Mouse (Mus musculus): ENCODE measurements around the gene Dennd6b. TPM values are rescaled to one million over a fixed set of nuclear protein-coding genes. Genes with fewer than 3 reads are reported as not detected.
A peak's percentile ranks its signal among the peaks of the same experiment; 100 is the strongest.

Gene Dennd6b
- total RNA-seq, 4 experiments from 2014 or later = 46.2 to 59.3 (median 50.7) TPM

DNA sequence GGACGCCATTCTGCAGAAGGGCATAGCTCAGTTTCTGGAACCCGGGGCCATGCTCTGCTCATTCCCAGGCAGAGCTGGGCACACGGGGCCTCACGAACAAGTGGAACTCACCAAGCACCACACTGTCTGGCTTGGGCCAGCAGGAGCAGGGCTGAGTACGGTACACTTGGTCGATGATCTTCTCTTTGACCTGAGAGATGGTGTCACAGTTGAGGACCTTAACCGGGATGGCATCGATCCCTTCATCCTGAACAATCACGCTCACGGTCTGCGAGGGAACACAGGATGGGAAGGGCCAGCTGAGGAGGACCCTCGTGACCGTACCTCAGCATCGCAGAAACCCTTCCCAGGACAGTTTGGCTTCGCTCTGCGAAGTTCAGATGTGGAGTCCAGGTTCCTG lies 37.8 kb downstream of the Dennd6b start:
- DNase-seq (ENCODE audit: low spot score in 2 of 2) = no peak

DNA sequence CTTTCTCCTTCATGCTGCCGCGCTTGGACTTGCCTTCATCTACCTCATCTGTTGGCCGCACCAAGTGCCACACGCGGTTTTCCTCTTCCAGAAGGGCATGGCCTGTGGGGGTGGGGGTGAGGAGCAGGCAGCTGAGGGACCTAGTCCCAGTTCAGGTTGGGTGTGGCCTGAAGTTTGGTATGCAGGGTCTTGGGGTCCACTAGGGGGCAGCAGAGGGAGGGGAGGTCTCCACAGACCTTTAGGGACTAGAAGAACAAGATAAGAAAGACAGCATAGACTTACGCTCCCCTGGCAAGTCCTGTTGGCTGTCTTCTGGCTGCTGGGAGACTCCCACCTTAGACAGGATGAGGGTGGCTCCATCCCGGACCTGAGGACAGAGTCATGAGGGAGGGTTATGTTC lies 38.3 kb downstream of the Dennd6b start:
- DNase-seq (ENCODE audit: low spot score in 2 of 2) = no peak

DNA sequence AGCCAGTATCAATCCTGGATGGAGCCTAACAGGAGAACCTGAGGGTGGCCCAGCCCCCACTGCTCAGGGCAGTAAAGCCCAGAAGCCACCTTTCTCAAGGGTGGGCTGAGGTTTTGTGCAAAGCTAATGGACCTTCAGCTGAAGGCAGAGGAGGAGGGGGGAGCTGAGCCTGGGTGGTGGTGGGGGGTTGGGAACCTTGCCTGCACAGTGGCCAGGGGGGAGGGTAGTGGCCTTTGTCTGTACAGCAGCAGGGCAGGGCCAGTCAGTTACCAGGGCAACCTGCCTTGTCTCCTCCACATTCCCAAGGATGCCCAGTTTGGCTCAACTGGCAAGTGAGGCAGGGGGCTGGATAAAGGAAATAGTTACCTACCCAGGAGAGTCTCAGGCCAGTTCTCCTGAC lies 44.0 kb downstream of the Dennd6b start:
- DNase-seq (ENCODE audit: low spot score in 2 of 2) = no peak

DNA sequence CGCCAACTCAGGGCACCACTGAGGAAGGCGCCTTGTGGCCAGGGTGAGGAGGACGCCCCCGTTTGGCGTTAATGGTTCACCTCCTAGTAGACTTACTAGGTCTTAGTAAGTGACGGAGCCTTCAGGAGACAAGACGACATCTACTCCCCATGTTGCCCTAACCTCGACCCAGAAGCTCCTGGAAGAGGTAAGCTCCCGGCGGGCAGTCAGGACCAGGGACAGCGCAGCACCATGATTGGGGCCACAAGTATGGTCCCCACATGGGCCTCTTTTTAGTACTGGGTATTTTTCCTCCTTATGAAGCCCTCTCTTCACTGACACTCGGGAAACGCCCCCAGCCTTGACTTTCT lies 46.3 kb downstream of the Dennd6b start:
- no peak for DNase-seq (ENCODE audit: low spot score in 2 of 2)

DNA sequence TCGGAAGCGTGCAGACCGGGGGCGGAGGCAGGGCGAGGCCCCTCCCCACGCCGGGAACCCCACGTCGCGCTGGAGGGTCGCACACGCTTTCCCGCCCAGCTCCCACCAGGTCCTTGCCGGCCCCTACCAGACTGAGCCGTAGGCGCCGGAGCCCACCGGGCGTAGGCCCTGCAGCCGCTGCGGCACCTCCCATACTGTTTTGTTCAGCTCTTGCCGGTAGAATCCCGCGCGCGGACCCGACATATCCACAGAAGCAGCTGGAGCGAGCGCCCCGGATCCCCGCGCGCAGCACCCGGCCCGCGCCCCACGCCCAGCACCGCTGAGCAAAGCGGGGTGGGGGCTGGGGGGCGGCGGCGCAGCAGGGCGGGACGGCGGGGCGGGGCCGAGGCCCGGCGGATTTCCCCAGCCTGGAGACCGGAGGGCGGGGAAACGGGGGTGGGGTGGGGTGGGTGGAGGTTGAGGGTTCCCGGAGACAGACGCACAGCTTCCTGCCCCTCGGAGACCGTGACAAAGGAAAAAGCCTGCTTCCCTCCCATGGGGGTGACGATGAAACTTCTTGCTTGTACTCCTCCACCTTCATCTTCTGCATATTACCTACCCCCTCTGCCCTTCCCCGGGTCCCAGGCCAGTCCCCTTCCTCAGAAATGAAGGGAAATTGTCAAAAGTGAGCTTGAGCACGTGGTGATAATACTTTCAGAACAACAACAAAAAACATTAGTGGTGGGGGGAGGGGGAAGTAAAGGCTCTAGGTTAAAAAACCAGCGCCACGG lies 46.8 kb downstream of the Dennd6b start, which contains the start of gene Mapk11:
TSS of gene Mapk11 (minus strand) at position 358 of the 770 bp plus-strand sequence.
- no peak for DNase-seq (ENCODE audit: low spot score in 2 of 2)

DNA sequence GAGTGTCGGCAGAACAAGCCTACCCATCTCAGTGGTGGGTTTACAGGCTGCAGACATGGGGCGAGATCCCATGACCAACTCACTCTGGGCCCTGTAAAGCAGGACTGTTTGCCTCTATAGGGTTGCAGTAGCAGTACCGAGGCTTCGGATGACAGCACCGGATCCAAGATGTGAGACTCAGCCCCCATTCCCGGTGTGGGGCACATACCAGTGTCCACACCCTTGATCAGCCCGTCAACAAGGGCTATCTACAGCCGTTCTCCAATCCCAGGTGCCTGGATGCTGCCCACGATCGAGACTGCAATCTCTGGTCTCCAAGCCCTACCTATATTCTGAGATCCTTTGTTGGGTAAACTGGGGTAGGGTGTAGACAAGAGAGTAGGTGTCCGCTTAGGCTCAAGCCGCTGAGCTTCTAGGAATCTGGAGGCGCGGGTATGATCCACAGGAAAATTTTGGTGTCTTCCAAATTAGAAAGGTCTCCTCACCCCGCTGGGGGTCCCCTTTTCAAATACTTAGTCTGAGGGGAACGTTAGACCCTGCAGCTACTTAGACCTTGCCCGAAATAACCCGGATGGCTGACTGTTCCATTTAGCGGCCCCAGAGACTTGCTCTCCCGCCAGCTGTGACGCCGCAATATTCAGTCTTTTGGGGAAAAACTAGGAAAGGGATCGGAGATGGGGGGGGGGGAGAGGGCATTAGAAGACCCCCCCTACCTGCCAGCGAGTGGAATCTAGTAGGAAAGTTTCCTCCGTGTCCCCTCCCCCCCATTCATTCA lies 47.6 kb downstream of the Dennd6b start:
- no peak for DNase-seq (ENCODE audit: low spot score in 2 of 2)

DNA sequence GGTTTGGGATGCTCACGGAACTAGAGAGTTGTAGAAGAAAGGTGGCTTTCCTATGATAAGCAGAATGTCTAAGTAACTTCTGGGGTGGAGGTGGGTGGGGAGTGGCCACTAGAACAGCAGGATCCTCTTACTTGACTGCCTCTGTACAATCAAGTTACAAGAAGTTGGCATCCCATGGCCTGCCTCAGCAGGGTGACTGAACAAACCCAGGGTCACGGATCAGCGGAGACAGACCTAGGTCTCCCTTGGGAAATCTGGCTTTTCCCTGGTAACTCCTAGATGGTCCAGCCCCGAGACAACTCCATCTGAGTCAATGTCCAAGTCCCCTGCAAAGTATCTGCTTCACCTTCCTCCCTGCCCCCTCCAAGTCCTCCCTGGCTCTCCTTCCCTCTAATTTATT lies 48.4 kb downstream of the Dennd6b start:
- no peak for DNase-seq (ENCODE audit: low spot score in 2 of 2)

DNA sequence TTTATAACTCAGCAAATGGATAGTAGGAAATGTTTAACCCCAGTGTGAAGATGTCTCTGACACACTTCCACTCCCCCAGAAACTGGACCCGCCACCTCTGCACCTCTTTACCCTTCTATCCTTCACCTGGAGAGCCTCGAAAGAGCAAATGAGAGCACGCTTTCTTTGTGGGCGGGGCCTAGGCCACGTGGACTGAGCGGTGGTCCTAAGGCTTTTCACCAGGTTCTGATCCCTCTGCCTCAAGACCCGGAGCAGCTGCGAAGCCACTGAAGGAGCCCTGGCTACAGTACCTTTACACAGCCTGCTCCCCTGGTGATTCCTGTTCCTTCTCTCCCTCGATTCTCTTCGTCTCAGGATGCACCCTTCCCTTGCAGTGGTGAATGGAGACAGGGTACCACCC lies 48.8 kb downstream of the Dennd6b start:
- DNase-seq (ENCODE audit: low spot score in 2 of 2) = no peak

DNA sequence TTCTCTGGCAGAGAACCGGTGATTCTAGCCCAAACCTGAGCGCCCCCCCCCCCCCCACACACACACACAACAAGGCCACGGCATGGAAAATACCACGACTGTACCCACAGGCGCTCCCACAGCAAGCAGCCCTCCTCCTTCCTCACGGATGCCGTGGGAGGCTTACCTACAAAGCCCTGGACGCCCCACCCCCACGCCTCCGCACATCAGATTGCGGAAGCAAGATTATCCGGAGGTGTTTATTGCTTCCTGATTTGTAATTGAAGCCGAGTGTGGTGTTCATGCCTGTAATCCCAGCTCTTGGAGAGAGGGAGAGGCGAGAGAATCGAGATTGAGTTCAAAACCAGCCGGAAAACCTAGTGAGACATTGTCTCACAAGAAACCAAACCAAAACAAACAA lies 49.3 kb downstream of the Dennd6b start:
- no peak for DNase-seq (ENCODE audit: low spot score in 2 of 2)

DNA sequence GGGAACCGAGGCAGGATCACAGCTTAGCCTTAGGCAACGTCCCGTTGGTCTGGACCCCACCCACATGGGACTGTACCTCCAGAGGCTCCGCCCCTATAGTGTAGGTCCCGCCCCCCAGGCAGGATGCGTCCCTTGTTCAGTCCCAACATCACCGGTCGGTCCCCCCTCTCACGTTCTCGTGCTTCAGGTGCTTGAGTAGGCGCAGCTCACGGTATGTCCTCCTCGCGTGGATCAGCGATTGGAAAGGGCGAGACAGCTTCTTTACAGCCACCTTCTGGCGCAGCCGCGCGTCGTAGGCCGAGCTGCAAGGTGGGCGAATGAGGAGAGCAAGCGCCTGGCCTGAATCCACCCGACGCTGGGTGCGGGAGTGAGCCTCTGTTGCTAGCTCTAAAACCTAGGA lies 49.8 kb downstream of the Dennd6b start:
- peak; percentile 46 to 86 for DNase-seq (ENCODE audit: low spot score in 2 of 2)

DNA sequence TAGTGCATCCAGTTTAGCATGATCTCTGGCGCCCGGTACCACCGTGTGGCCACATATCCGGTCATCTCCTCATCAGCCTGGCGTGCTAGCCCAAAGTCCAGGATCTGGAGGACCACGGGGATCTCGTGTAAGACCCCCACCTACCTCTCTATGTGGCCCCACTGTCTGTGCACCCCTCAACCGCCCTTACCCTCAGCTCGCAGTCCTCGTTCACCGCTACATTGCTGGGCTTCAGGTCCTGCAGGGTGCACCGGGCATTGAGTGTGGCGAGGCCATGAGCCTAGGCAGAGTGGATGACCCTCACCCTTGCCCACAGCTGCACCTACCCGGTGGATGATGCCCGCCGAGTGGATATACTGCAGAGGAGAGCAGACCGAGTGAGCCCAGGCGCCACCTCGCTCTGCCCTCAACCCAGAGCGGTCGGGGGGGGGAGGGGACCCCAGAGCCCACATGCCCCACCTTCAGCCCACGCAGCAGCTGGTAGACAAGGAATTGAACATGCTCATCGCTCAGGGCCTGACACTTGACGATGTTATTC lies 50.4 kb downstream of the Dennd6b start:
- no peak for DNase-seq (ENCODE audit: low spot score in 2 of 2)

DNA sequence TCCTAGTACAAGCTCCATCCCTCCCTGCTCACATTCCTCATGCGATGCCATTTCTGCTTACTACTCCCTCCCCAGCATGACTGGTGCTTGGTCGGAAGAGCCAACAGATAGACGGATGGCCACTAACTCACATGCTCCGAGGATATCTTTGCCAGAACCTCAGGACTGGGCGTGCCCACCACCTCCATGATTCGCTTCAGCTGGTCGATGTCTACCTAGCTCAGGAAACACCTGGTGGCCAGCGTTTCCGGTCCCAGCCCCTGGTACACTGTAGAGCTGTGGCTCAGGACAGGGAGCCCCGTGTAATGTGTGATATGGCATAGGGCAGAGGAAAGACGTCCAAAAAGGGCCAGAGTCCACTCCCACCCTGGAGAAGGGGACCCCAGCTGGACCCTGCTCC lies 51.3 kb downstream of the Dennd6b start:
- no peak for DNase-seq (ENCODE audit: low spot score in 2 of 2)

DNA sequence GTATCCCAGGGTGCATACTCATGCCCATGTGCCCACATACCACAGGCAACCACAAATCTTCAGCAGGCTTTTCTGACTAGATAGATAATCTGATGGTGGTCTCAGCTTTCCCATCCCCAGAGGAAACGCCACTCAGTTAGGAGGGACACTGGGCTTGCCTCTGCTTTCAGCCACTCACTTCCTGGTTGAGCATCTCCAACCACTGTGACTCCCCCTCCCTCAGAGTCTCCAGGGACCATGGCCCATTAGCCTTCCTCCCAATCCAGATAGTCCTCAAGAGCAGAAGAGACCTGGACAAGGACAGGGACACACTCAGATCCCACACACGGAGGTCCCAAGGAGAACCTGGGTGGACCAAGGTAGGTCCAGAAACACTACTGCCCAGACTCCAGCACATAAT lies 53.2 kb downstream of the Dennd6b start:
- no peak for DNase-seq (ENCODE audit: low spot score in 2 of 2)

DNA sequence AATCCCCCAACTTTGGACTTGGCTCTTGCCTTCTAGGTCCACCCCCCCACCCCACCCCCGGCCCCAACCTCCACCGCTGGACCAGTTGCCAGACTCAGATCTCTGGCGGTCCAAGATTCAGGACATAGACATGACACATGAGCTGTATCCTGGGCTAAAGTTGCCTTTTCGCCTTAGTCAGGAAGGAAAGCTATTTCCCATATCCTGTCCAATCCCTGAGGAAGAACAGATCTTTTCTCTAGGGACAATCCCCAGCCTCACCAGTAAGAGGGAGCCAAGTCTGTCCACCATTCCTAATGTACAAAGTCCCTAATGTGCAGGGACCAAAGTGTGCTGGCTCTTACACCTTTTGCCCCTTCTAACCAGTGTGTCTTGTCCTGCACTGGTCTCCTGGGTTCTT lies 54.4 kb downstream of the Dennd6b start:
- DNase-seq (ENCODE audit: low spot score in 2 of 2) = no peak

DNA sequence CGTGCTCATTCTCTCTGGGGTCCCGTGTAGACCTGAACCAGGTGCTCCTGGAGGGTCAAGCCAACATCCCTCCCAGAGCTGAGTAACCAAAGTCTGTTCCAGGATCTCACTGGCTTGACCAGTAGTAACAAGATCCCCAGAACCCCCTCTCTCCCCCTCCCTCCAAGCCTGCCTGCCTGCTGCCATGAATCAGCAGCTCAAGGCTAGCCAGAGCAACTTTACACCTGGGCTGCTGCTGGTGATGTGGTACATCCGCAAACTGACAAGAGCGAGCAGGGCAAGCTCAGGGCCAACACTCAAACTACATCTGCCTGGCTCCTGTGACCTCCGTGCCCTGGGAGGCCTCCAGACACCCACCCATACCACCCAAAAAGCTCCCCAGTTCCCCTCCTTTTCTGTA lies 54.9 kb downstream of the Dennd6b start:
- DNase-seq (ENCODE audit: low spot score in 2 of 2) = no peak

DNA sequence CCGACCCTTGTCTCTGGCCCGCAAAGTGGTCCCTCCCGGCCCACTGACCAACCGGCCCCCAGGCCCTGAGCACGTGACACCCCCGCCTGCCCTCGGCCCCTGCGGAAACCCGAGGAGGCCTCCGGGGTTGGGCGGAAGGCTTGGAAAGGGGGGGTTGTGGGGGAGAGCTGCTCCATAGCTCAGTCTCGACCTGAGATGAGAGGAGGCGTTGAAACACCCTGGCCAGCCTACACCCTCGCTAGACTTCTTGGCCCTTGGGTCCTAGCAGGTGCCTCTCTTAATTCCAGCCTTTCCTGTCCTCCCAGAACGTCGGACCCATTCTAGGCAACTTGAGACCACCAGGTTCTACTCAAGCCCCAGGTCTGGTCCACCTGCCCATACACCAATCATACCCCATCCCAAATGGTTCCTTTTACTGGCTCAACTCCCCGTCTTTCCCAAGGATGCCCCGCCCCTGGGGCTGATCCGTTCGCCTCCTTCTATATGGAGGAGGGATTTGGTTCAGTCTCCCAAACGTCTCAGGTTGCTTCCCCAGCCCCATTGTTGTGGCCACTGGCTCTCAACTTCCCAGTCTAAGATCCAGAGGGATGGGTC lies 55.5 kb downstream of the Dennd6b start, which contains the start of gene Mapk12:
TSS of gene Mapk12 (minus strand) at position 45 of the 594 bp plus-strand sequence.
- DNase-seq (ENCODE audit: low spot score in 2 of 2) = no peak

DNA sequence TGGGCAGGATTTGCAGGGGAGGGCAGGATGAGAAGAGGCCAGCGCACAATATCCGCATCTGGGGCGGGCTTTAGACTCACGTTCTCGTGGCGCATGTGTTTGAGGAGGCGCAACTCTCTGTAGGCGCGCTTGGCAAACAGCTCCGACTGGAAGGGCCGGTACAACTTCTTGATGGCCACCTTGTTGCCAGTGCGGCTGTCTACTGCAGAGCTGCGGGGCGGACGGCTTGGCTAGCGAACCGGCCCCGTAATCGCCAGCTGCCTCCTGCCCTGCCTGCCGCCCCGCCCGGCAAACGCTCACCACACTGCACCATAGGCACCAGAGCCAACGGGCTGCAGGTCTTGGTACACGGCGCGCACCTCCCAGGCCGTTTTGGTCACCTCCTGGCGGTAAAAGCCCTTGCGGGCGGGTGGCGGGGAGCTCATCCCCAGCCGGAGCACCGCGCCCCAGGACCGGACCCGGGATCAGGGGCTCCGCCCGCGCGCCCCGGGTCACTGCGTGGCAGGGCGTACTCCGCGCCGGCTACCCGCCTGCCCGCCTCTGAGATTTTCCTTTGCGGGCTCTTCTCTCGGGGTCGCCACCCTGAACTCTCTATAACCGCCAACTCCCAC lies 56.1 kb downstream of the Dennd6b start:
- DNase-seq (ENCODE audit: low spot score in 2 of 2) = peak; percentile 54 to 87

DNA sequence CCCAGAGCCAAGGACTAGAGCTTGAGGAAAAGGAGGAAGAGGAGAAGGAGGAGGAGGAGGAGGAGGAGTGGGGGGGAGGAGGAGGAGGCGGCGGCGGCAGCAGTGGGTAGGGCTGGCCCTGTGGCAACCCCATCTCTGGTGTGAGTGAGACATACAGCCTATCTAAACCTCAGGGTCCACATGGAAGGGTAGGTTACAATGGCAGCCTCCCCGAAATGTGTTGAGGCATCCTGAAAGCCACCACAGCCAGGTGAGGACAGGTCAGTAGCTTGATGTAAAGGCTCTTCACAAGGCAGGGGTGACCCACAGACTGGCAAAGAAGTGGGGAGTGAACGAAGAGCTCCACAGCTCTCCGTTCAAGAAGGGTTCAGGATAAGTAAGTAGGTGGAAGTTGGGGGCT lies 57.8 kb downstream of the Dennd6b start:
- DNase-seq (ENCODE audit: low spot score in 2 of 2) = no peak

DNA sequence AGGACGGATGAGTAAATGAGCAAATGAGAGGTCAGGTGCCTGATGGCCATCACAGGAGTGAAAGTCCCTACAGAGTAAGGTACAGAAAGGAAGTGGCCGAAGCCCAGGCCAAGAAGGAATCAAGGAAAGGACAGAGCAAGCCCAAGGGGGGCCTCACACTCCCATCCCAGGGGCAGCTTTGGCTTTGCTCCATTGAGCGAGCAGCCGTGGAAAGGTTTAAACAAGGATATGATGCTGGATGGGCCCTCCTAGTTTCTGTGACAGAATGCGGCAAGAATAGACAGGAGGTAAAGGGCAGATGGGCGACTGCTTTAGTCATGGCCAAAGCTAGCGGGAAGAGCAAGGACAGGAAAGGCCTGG lies 58.3 kb downstream of the Dennd6b start:
- DNase-seq (ENCODE audit: low spot score in 2 of 2) = no peak

DNA sequence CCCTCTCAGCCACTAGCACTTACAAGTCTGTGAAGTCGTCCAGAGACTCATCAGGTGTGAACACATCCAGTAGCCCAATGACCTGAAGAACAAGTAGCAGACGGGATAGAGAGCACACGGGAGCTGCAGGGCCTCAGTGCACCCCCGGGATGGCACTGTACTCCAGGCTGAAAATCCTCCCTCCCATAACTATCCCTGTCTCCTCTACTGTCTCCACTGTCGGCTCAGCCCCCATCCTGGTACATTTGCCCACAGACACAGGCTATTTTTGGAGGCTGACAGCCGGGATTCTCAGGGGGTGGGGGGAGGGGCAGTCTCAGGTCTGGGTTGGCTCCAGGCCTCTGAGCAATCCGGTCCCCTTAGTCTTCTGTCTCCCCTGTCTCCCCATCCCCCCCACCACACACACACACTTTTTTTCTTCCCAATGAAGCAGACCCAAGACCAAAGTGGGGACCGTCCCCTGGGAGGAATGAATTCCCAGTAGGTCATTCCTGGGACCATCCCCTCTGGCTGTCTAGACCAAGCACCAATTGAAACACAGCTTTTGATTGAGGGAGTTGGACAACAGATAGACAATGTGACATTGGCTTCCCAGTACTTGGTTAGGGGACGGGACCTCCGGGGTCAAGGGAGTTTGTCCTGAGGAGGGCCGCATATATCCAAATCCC lies 58.8 kb downstream of the Dennd6b start:
- DNase-seq (ENCODE audit: low spot score in 2 of 2) = no peak

DNA sequence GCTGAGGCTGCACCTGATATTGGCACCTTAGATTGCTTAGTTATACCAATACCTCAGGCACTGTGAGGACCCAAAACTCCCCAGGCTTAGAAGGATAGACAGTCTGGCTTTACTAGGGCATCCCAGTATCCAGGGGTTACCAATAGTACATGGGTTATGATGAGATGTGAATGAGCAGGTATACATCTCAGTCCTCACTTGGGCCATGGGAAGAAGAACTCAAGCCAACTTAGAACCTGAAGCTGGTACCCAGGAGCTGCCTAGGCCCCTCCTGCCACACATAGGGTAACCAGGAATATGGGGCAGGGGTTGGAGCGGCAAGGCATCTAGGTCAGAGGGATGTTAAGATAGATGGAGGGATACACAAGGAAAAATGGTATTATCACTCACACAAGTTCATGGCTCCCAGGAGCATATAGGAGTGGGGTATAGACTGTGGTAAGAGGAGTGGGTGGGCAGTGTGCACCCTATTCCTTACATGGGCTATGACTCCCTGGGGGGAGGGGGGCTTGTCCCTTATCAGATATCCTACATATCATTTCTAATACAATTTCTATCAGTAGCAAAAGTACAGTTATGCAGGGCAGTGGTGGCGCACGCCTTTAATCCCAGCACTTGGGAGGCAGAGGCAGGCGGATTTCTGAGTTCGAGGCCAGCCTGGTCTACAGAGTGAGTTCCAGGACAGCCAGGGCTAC lies 59.7 kb downstream of the Dennd6b start:
- no peak for DNase-seq (ENCODE audit: low spot score in 2 of 2)

Data from left cerebral cortex, adult 8-10 months (tissue).